Mouse (Mus musculus) thymus, adult 2 months (tissue): ENCODE results near the gene Slc5a2.

Experiments
- CTCF ChIP-seq: fragments of 200-500 bp; IDR thresholded peaks from 2 replicates; pipeline ENCODE4 v1.5.1; 2012; ENCODE audit warnings: mild to moderate bottlenecking, control low read depth, low read length, moderate library complexity, borderline replicate concordance; ENCODE audit not compliant: control insufficient read depth, poor library complexity, insufficient read depth; ENCODE audit errors: extremely low read depth
- POLR2A ChIP-seq: fragments of 200-500 bp; IDR thresholded peaks from 2 replicates; pipeline ENCODE4 v1.6.1; 2012; ENCODE audit warnings: mild to moderate bottlenecking, low read length, control low read depth, moderate library complexity; ENCODE audit not compliant: control insufficient read depth, poor library complexity, insufficient read depth; ENCODE audit errors: extremely low read depth

- TF ChIP-seq CTCF (no peak), POLR2A (no peak)
Observed at GRCm38 (mm10) chr7:128320219-128320816, 54.9 kb downstream of the Slc5a2 start.
